Mouse (Mus musculus) C2C12 (cell line): ENCODE data around the gene Csf2rb. TPM values are rescaled to one million over a fixed set of nuclear protein-coding genes. Genes with fewer than 3 reads are reported as not detected.
A peak's percentile ranks its signal among the peaks of the same experiment; 100 is the strongest.
"Not testable (repeated sequence)": the region's sequence is repeated elsewhere in the genome, so short reads cannot be mapped to it uniquely, and the experiment has no call there.

Experiments
- H3K27me3 ChIP-seq: one replicate; pipeline ENCODE4 v1.6.1; 2011; ENCODE audit not compliant: control insufficient read depth, insufficient read depth, insufficient read length
- H3K36me3 ChIP-seq: one replicate; pipeline ENCODE4 v1.6.1; 2011; ENCODE audit not compliant: control insufficient read depth, insufficient read depth
- H3K4me3 ChIP-seq: one replicate; pipeline ENCODE4 v1.5.1; 2011; ENCODE audit warnings: mild to moderate bottlenecking, control low read depth; ENCODE audit not compliant: poor library complexity, insufficient read depth, severe bottlenecking
- H3K79me2 ChIP-seq: one replicate; pipeline ENCODE4 v1.6.1; 2011; ENCODE audit not compliant: control insufficient read depth, insufficient read depth
- H3K79me3 ChIP-seq: one replicate; pipeline ENCODE4 v1.6.1; 2011; ENCODE audit warnings: low read depth, control low read depth
- H3ac ChIP-seq: one replicate; pipeline ENCODE3; 2011; ENCODE audit warnings: low read depth; ENCODE audit not compliant: control insufficient read depth, insufficient read length
- CEBPB ChIP-seq: IDR thresholded peaks from one replicate; pipeline ENCODE4 v1.6.1; 2011; ENCODE audit warnings: low read depth, mild to moderate bottlenecking, control low read depth, moderate library complexity
- CTCF ChIP-seq: IDR thresholded peaks from one replicate; pipeline ENCODE4 v1.5.1; 2011; ENCODE audit not compliant: control insufficient read depth, insufficient read depth, insufficient read length
- FOSL1 ChIP-seq: IDR thresholded peaks from one replicate; pipeline ENCODE4 v1.8.0; 2011; ENCODE audit warnings: mild to moderate bottlenecking, low read length; ENCODE audit not compliant: poor library complexity, insufficient read depth, severe bottlenecking
- MAX ChIP-seq: IDR thresholded peaks from one replicate; pipeline ENCODE4 v1.6.1; 2011; ENCODE audit warnings: mild to moderate bottlenecking, control low read depth
- MYOD1 ChIP-seq: IDR thresholded peaks from one replicate; pipeline ENCODE4 v1.6.1; 2011; ENCODE audit warnings: low read depth; ENCODE audit not compliant: control insufficient read depth, insufficient read length
- MYOG ChIP-seq: IDR thresholded peaks from one replicate; pipeline ENCODE4 v1.6.1; 2011; ENCODE audit not compliant: control insufficient read depth, insufficient read length; ENCODE audit errors: extremely low read depth
- USF1 ChIP-seq: IDR thresholded peaks from one replicate; pipeline ENCODE4 v1.6.1; 2011; ENCODE audit warnings: low read depth, mild to moderate bottlenecking, control low read depth, moderate library complexity
- polyA plus RNA-seq: library from polyadenylated mRNA; unstranded; fragments of >200 nt; fragmentation: generic; extraction: Trizol; gene quantifications from one replicate; pipeline ENCODE4 v1.2.1, GENCODE M21; 2012; ENCODE audit warnings: missing spikeins

Csf2rb gene
- polyA plus RNA-seq, 1 experiment: 0.23 TPM

DNA sequence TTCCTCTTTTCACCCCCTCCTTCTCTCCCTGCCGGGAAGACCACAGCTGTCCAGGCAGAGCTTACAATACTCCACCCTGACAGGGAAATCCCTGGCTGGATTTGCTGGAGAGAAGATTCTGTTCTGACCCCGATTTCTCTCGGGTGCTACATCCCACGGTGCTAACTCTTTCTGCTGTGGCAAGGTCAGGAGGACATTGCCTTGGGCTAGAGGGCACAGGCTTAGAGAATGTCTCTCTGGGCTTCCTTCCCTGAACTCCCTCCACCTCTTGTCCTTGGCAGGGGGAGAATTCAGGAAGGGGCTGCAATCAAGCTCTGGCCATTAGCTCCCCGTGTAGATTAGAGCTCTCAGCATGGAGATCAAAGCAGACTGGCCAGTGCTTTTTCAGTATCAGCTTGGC is 15.7 kb upstream of the Csf2rb start:
- H3K4me3 ChIP-seq: no peak overlapping the region

GRCm38 (mm10) chr15:78310971-78311370 is 14.6 kb upstream of the Csf2rb start:
- H3ac ChIP-seq: no peak overlapping the region
- H3K36me3 ChIP-seq: no peaks in the 10 kb centered on the region
- H3K27me3 ChIP-seq: no peaks in the 10 kb centered on the region
- no peak for TF ChIP-seq CEBPB
- no peak for TF ChIP-seq USF1
- TF ChIP-seq MYOD1: no peak
- no peak for TF ChIP-seq CTCF
- TF ChIP-seq MAX: no peak
- no peak for TF ChIP-seq FOSL1
- no peak for TF ChIP-seq MYOG
- no peaks in the 10 kb centered on the region for H3K79me2 ChIP-seq
- no peak overlapping the region for H3K4me3 ChIP-seq
- no peaks in the 10 kb centered on the region for H3K79me3 ChIP-seq

More for the DNA sequence above, 15.7 kb upstream of the Csf2rb start:
- H3ac ChIP-seq: no peak overlapping the region
- H3K27me3 ChIP-seq: no peaks in the 10 kb centered on the region
- H3K36me3 ChIP-seq: no peaks in the 10 kb centered on the region
- TF ChIP-seq USF1 (no peak), MYOG (no peak), FOSL1 (no peak), MYOD1 (no peak), CEBPB (no peak), CTCF (no peak), MAX (no peak)
- no peaks in the 10 kb centered on the region for H3K79me3 ChIP-seq
- no peaks in the 10 kb centered on the region for H3K79me2 ChIP-seq

- H3K27me3 ChIP-seq, H3K4me3 ChIP-seq, H3K79me3 ChIP-seq, H3ac ChIP-seq, H3K79me2 ChIP-seq, H3K36me3 ChIP-seq: not testable (repeated sequence)
These were observed 12.9 kb upstream of the Csf2rb start for GRCm38 (mm10) chr15:78312421-78313233.

DNA sequence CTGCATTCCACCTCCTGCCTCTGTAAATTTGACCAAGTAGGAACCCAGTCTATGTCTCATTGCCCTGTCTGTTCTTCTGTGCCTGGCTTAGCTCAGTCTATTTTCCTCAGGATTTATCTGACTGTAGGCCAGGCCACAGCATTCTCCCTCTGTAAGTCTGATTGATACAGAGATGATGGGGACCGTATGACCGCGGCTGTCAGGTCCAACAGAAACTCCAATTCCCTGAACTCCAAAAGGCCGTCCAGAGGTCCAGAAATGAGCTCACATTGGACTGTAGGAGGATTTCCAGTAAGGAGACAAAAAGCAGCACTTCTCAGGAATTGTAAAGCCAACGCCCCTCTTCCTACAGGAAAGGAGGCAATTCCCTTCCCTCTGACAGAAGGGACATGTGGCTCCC is 11.9 kb upstream of the Csf2rb start:
- H3K79me2 ChIP-seq, H3K27me3 ChIP-seq, H3K4me3 ChIP-seq, H3K79me3 ChIP-seq, H3K36me3 ChIP-seq, H3ac ChIP-seq: not testable (repeated sequence)

DNA sequence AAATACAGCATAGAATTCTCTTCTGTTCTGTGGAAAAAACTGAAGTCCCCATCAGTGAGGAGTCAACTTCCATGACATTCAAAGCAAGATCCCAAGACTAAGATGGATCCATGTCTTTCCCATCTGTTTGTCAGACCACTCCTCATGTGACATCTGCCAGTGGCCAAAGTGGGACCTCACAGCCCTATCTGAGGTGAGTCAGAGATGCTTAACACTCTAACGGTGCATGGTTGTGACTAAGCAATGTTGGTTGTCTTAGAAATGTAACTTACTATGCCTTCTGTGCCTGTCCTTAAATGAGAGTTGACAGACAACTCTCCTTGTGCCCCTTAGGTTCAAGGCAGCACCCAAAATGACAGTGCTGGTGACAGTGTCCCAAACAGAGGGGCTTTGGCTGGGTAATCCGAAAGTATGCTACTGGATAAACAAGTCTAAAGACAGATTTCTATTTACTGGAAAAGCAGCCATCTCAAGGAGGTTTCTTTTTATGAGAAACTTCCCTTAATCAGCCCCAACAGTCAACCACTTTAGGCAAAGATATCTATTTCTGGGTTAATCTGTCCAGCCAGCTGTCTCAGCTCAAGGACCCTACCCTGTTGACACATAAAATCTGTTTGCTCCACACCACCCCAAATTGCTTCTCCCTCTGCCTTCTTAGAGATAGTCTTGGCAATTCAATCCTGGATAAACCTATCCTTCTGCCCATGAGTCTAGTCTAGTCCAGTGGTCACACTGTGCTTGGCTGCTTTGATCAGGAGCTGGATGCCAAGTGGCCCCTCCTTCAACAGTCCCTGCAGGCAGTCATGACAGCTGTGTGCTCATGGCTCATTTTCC is 7.0 kb upstream of the Csf2rb start:
- not testable (repeated sequence) for H3K79me2 ChIP-seq, H3ac ChIP-seq, H3K36me3 ChIP-seq, H3K4me3 ChIP-seq, H3K27me3 ChIP-seq, H3K79me3 ChIP-seq

DNA sequence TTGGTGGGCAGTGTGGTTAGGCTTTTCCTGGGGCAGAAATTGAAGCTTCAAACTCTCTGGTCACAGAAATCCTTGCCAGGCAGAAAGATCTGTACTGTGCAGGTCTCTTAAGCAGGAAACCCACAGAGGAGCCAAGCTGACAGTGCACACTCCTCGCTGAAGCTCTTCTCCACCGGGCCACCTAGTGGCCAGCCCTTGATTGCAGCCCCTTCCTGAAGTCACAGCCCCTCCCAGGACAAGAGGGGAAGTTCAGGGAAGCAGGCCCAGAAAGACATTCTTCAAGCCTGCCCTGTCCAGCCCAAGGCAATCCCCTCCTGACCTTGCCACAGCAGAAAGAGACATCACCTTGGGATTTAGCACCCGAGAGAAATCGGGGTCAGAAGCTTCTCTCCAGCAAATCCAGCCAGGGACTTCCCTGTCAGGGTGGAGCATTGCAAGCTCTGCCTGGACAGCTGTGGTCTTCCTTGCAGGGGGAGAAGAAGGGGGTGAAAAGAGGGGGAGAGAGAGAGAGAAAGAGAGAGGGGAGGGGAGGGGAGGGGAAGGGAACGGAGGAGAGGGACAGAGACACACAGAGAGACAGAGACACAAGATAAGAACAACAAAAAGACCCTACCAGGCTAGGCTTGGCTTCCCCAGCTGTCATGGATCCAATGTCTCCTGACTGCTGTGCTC is 4.6 kb upstream of the Csf2rb start:
- Histone ChIP-seq H3K79me3 (no peaks in the 10 kb centered on the region), H3K27me3 (peaks cover 1% of the 10 kb centered on the region), H3K79me2 (no peaks in the 10 kb centered on the region), H3K4me3 (no peak overlapping the region), H3ac (no peak overlapping the region), H3K36me3 (no peaks in the 10 kb centered on the region)
- TF ChIP-seq MAX: no peak
- peak; percentile 68 for TF ChIP-seq CTCF
